ENCODE assay signal across 18 mouse cellular contexts in the genomic region with DNA sequence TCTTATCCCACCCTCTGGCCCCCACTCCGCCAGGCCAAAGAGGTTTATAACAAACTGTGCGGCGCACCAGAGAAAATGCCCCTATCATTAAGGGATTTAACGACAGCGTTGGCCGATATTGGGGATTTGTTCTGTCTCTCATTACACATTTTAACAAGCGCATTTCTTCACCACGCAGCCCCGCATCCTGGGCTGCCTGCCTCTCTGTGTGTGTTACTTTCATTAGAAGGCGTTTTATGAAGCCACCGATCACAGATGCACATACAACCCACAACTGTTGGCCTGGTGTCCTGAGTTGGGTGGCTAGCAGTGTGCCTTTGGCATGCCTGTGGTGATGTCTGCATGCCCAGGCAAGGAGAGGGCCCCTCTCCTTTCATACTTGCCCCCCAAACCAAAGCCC. TPM values are rescaled to one million over a fixed set of nuclear protein-coding genes. Genes with fewer than 3 reads are reported as not detected.
"Had no signal": no experiment of that assay in that cellular context is flagged by ENCODE, and none has a peak within 500 bp of the region (broad histone marks: within the 10 kb centered on the region; RNA-seq: fewer than 3 reads in every experiment).

No protein-coding gene starts in this region.

- H3K4me2 ChIP-seq: midbrain, embryonic 13.5 days; neural tube, embryonic 15.5 days had no signal

- ATAC-seq: midbrain, embryonic 13.5 days had no signal

- H3K9ac ChIP-seq: liver, embryonic 14.5 days; midbrain, embryonic 13.5 days; neural tube, embryonic 15.5 days had no signal

- H3K27me3 ChIP-seq: neural tube, embryonic 15.5 days had no signal

- H3K9me3 ChIP-seq: midbrain, embryonic 13.5 days; neural tube, embryonic 15.5 days had no signal

- H3K36me3 ChIP-seq: midbrain, embryonic 13.5 days; neural tube, embryonic 15.5 days had no signal

- H3K27ac ChIP-seq: kidney, postnatal 0 days; liver, embryonic 14.5 days; midbrain, embryonic 13.5 days; neural tube, embryonic 15.5 days had no signal

- DNase-seq: kidney, adult 2 months; layer of hippocampus, adult 9-11 months; layer of hippocampus, postnatal 36 days; left cerebral cortex, postnatal 4 days; lung, adult 18-20 months; lung, postnatal 36 days; spleen, adult 18-20 months; thymus, postnatal 36 days had no signal

- H3K4me1 ChIP-seq: midbrain, embryonic 13.5 days had no signal

- H3K4me3 ChIP-seq: midbrain, embryonic 13.5 days; myocyte; neural tube, embryonic 15.5 days had no signal

RNA-seq across cellular contexts. Expression of a gene that starts 40.6 kb away (rescaled TPM):
- polyA plus RNA-seq: kidney, postnatal 0 days; liver, adult 2 months; liver, embryonic 14.5 days; lung, embryonic 16.5 days; midbrain, embryonic 13.5 days; myocyte; neural tube, embryonic 11.5 days; neural tube, embryonic 15.5 days; stomach, embryonic 14.5 days; thymus, postnatal 0 days had no signal
